Mouse (Mus musculus): ENCODE measurements at regions not wholly inside any gene's neighbourhood (a gene's known extent, or its start where the extent isn't known, plus 50 kb on each side); places are given as distances from the start of the nearest gene placed in this dataset.

- H3K4me1 ChIP-seq (replicated peaks) = no peaks in the 10 kb centered on the region
- H3K9ac ChIP-seq = no peak overlapping the region
- H3K4me2 ChIP-seq = no peak overlapping the region
- H3K4me3 ChIP-seq = no peak overlapping the region
- no peaks in the 10 kb centered on the region for H3K9me3 ChIP-seq (replicated peaks)
- H3K27ac ChIP-seq = no peak overlapping the region
- 38% methylated on average over 1 of the region's 1 CpGs for WGBS
- H3K27me3 ChIP-seq = 0 out of 2 replicates have a peak, but pooled peaks cover 3% of the 10 kb centered on the region
- ATAC-seq (replicated peaks; ENCODE audit: insufficient number of reproducible peaks, insufficient read depth, low FRiP score, low read depth) = no peak
- H3K36me3 ChIP-seq = no peaks in the 10 kb centered on the region
Measured at GRCm38 (mm10) chr7:68412786-68413185, 139.1 kb downstream of the Fam169b start.
